Mouse (Mus musculus): ENCODE data around the gene Prkcd.

DNA sequence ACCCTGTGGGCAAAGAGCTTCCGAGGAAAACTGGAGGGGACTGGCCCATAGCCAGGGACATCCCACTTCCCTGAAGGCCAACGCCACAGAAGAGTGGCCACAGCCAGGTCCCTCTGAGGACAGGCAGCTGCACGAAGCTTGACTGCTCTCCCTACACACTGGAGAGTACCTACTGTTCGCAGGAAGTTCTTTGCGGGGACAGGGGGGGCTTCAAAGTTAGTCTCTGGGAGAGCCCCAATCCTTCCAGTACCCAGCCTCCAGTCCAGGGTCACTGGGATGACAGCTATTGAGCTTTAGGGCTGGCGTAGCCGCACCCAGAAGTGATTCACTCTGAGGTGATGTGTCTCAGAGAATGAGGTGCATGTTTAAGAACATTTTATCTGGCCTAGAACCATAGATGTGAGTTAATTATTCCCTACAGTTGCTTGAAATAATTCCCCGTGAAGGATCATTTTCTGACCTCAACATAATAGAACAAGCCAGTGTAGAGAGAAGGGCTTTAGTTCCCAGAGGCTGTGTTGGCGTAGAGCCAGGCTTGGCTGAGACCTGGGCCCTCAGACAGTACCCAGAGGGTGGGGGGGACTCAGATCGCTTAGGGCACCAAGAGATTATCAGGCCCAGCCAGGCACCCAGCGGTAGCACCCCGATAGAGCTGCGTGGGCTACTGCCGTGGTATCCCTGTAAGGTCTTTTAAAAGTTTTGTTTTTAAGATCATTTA lies 64.4 kb downstream of the Prkcd start:
- TF ChIP-seq CTCF (IDR thresholded peaks at IDR 0.05; ENCODE audit: borderline replicate concordance, extremely low read depth, insufficient read depth, insufficient read length): no peak
- no peak for TF ChIP-seq POLR2A (IDR thresholded peaks at IDR 0.05; ENCODE audit: borderline replicate concordance, extremely low read depth, insufficient read depth, insufficient read length, poor library complexity, severe bottlenecking)

Data from brain, embryonic 14.5 days (tissue).